Mouse (Mus musculus) kidney, adult 2 months (tissue): ENCODE results near the gene Dicer1. TPM values are rescaled to one million over a fixed set of nuclear protein-coding genes. Genes with fewer than 3 reads are reported as not detected.

Experiments used
- DNase-seq: peaks from one replicate; pipeline ENCODE4 v3.0.0; 2021
- H3K27ac ChIP-seq: fragments of 200-500 bp; 2 replicates; pipeline ENCODE4 v1.5.1; 2012; ENCODE audit warnings: low read depth, low read length, control low read depth, inconsistent platforms; ENCODE audit not compliant: insufficient read depth
- H3K27me3 ChIP-seq: fragments of 200-500 bp; replicated peaks from 2 replicates; pipeline ENCODE4 v1.6.1; 2012; ENCODE audit warnings: mild to moderate bottlenecking, moderate library complexity, low read length, inconsistent platforms; ENCODE audit not compliant: control insufficient read depth, insufficient read depth
- H3K36me3 ChIP-seq: fragments of 200-500 bp; 2 replicates; pipeline ENCODE4 v1.6.1; 2012; ENCODE audit warnings: mild to moderate bottlenecking, moderate library complexity, low read length, inconsistent platforms; ENCODE audit not compliant: control insufficient read depth, insufficient read depth
- H3K4me1 ChIP-seq: fragments of 200-500 bp; 2 replicates; pipeline ENCODE4 v1.6.1; 2011; ENCODE audit warnings: low read length; ENCODE audit not compliant: control insufficient read depth, insufficient read depth
- H3K4me3 ChIP-seq: fragments of 200-500 bp; 2 replicates; pipeline ENCODE4 v1.5.1; 2011; ENCODE audit warnings: mild to moderate bottlenecking, low read depth, low read length, control low read depth; ENCODE audit not compliant: insufficient read depth
- CTCF ChIP-seq: fragments of 200-500 bp; conservative IDR thresholded peaks from 2 replicates; pipeline ENCODE4 v1.5.1; 2011; ENCODE audit warnings: low read depth, mild to moderate bottlenecking, control low read depth, low read length, moderate library complexity, mixed read lengths; ENCODE audit not compliant: insufficient read depth, insufficient read length
- POLR2A ChIP-seq: fragments of 200-500 bp; IDR thresholded peaks from one replicate; pipeline ENCODE4 v1.6.1; 2011; ENCODE audit warnings: low read depth, low read length, control low read depth
- WGBS: fragments of 180-500 bp; shearing (Covaris S2); methylation state at CpG from one replicate; pipeline ENCODE4 v1.1.7; 2018; 5-methylcytosine and 5-hydroxymethylcytosine counted together
- polyA plus RNA-seq: library from polyadenylated mRNA; depleted of rRNA; stranded (reverse); fragments of >200 nt; gene quantifications from 2 replicates; pipeline ENCODE4 v1.2.3, GENCODE M21; 2012

The Dicer1 gene
- polyA plus RNA-seq, 1 experiment: 9.0 TPM

DNA sequence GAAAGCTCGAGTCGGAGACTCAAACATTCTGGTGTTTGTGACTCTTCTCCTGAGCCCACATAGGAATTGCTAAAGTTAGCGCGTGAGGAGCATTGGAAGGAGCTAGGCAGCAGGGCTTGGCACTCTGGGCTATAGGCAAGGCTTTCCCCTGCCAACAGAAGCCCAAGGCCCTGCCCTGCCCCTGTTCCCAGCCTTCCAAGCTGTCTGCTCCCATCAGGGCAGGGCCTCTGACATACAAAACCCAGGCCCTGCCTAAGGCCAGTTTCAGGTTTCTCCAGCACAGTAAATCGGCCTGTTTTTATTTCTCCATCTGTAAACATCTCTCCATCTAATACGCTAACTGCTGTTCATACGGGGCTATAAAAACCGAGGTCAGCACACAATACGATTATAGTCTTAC, 86.2 kb downstream of the Dicer1 start:
- no peak for TF ChIP-seq POLR2A
- no peak for TF ChIP-seq CTCF
- 63% methylated on average over 9 of the region's 9 CpGs for WGBS
- Histone ChIP-seq H3K4me3 (no peak overlapping the region), H3K4me1 (no peaks in the 10 kb centered on the region), H3K27me3 (no peaks in the 10 kb centered on the region), H3K27ac (no peak overlapping the region), H3K36me3 (no peaks in the 10 kb centered on the region)
- DNase-seq: no peak

DNA sequence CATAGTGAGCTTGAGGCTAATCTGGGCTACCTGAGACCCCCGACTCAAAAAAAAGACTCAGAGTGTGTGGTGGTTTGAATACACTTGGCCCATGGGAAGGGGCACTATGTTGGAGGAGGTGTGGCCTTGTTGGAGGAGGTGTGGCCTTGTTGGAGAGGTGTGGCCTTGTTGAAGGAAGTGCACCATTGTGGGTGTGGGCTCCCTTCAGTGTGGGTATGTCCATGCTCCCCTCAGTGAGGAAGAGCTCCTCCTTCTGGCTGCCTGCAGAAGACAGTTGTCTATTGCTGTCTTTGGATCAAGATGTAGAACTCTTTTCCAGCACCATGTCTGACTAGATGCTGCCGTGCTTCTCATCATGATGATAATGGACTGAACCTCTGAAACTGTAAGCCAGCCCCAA, 95.6 kb downstream of the Dicer1 start:
- 93% methylated on average over 2 of the region's 2 CpGs for WGBS
- H3K36me3 ChIP-seq: no peaks in the 10 kb centered on the region
- H3K27me3 ChIP-seq: no peaks in the 10 kb centered on the region
- H3K4me3 ChIP-seq: no peak overlapping the region
- TF ChIP-seq POLR2A (no peak), CTCF (no peak)
- no peaks in the 10 kb centered on the region for H3K4me1 ChIP-seq
- no peak for DNase-seq
- no peak overlapping the region for H3K27ac ChIP-seq

DNA sequence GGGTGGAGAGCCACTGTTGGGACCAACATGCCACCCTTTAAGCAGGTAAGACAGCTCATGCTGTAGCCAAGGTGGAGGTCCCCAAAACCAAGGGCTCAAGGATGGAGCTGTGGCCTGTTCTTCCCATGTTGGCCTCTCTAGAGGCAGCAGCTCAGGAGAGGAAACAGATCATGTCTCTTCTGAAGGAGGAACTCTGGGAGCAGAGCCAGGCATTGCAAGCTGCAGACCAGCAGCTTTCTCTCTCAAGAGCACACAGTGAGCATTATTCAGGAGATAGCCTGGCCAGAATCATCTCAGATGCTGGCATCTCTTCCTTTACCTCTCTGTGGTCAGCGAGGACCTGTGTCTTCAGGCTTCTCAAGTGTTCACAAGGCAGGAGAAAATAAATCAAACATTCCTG, 96.7 kb downstream of the Dicer1 start:
- DNase-seq: no peak
- H3K36me3 ChIP-seq: no peaks in the 10 kb centered on the region
- no peaks in the 10 kb centered on the region for H3K27me3 ChIP-seq
- WGBS: 82% methylated on average over 1 of the region's 1 CpGs
- no peak for TF ChIP-seq CTCF
- no peak for TF ChIP-seq POLR2A
- no peak overlapping the region for H3K4me3 ChIP-seq
- H3K4me1 ChIP-seq: no peaks in the 10 kb centered on the region
- no peak overlapping the region for H3K27ac ChIP-seq

DNA sequence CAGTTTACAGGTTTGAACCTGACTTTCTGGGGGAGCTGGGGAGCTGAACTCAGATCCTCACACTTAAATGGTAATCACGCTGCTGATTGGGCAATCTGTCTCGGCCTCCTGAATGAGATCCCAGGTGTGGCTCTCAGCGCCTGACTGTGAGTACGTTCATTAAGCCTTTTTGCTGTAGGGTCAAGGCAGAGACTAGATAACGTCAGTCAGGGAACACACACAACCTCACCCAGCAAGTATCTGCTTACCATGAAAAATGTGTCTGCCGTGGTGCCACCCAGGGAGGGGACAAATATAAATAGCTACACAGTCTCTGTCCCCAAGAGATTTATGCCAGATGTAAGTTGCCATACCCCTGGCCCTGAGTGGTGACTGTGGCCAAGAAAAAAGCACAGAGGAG, 99.7 kb downstream of the Dicer1 start:
- Histone ChIP-seq H3K4me3 (no peak overlapping the region), H3K27ac (no peak overlapping the region), H3K4me1 (no peaks in the 10 kb centered on the region), H3K36me3 (no peaks in the 10 kb centered on the region), H3K27me3 (no peaks in the 10 kb centered on the region)
- DNase-seq: no peak
- TF ChIP-seq CTCF: no peak
- no peak for TF ChIP-seq POLR2A
- 56% methylated on average over 6 of the region's 6 CpGs for WGBS

DNA sequence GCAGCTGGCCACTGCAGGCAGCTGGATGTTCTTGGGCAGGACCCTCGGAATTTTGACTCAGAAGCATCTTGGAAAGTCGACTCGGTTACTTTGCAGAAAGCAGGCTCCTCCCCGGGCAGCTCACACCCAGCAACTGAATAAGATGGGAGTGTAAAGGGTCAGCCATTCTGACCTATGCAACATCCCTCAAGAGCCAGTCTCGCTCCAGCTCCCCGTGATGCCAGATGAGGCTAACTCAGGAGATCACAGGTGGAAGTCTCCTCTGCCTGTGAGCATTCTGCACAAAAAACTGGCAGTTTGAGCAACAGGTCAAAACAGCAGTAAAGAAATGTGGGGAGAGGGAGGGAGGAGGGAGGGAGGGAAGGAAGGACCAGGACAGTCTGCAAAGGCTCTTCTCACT, 100.5 kb downstream of the Dicer1 start:
- TF ChIP-seq POLR2A (no peak), CTCF (no peak)
- 36% methylated on average over 6 of the region's 6 CpGs for WGBS

DNA sequence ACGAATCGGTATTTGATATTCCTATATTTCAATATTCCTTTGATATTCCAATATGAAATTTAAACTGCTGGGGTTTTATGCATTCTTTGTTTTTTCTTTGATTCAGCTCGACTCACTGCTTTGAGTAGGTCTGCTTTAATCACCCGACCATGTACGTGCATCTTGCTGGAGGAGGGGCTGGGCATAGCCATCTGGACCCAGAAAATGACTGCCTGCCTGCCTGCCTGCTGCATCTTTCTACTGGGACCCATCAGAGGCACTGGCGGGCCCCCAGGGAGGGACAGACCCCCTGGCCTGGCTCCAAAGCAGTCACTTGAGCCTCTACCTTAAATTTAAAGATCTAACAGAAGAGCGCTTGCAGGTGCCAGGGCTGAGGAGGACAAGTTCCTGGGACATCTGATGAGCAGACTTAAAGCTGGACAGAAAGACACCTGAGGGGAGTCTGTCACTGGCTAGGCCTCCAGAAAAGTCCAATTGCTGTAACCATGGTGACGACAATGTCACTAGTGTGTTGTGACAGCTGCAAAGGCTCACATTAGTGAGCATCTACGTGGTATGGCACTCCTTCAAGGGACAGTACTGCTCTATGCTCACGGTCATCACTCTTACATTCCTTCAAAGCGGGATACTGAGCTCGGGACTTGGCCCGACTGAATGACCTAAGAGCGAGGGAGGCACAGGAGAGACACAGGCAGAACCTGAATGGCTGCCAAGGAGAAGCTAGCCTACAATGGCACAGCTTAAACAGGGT, 101.1 kb downstream of the Dicer1 start:
- no peak for DNase-seq
- 46% methylated on average over 14 of the region's 14 CpGs for WGBS
- Histone ChIP-seq H3K4me3 (no peak overlapping the region), H3K4me1 (no peaks in the 10 kb centered on the region), H3K27ac (no peak overlapping the region), H3K27me3 (no peaks in the 10 kb centered on the region), H3K36me3 (no peaks in the 10 kb centered on the region)
- no peak for TF ChIP-seq POLR2A
- no peak for TF ChIP-seq CTCF

More for the DNA sequence above, 100.5 kb downstream of the Dicer1 start:
- no peak for DNase-seq
- H3K27me3 ChIP-seq: no peaks in the 10 kb centered on the region
- H3K4me3 ChIP-seq: no peak overlapping the region
- H3K4me1 ChIP-seq: no peaks in the 10 kb centered on the region
- no peaks in the 10 kb centered on the region for H3K36me3 ChIP-seq
- H3K27ac ChIP-seq: no peak overlapping the region

DNA sequence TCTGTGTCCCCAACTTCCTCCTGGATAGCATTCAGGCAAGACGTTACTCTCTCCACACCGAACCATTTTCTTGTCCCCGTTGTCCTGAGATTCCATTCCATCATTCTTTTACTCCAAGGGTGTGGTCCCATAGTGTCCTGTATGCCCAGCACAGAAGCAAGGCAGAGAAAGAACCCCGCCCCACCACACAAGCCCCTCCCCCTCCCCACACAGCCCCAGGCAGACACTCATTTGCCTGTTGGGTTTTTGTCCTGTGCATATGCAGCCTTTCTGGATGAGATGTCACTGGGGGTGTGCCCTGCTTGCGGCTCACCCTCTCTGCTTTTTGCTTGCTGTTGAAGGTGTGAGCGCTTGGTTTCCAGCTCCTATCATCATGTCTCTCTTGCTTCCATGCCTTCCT, 103.4 kb downstream of the Dicer1 start:
- Histone ChIP-seq H3K36me3 (no peaks in the 10 kb centered on the region), H3K4me3 (no peak overlapping the region), H3K27ac (no peak overlapping the region), H3K4me1 (no peaks in the 10 kb centered on the region), H3K27me3 (no peaks in the 10 kb centered on the region)
- DNase-seq: no peak
- 88% methylated on average over 6 of the region's 6 CpGs for WGBS
- TF ChIP-seq POLR2A (no peak), CTCF (no peak)
